Mouse (Mus musculus) gastrocnemius, postnatal 36 days (tissue): ENCODE data around the gene Ptar1. TPM values are rescaled to one million over a fixed set of nuclear protein-coding genes. Genes with fewer than 3 reads are reported as not detected.

Experiments used
- DNase-seq, 2 experiments: peaks; one replicate each; pipeline ENCODE4 v3.0.0; 2022
- intact Hi-C: fragments of 180-260 bp; cut with DNase I; formaldehyde crosslinking; loops from one replicate; pipeline ENCODE4 v1.15.1; 2025
- total RNA-seq, 2 experiments: library from RNA; stranded (reverse); gene quantifications; 2 replicates each; pipeline ENCODE4 v1.2.3; 2021

Ptar1 gene
- total RNA-seq, 2 experiments from 2014 or later, result 13.6 to 16.0 TPM

DNA sequence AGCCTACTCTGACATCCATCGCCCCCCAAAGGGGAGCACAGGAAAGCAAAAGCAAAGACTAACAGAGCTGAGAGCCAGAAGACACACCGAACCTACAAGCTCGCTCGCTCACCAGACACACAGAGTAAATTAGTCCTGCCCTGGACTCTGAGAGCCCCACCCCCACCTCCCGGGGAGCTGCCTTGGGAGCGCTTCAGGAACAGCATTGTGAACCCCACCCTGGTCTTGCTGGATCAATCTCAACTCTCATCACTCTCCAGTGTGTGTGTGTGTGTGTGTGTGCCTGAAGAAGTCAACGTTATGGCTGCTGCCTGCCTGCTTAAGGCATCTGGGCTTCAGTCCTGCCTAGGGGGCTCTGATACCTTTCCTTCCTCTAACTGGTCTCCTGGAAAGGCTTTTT lies 69.8 kb downstream of the Ptar1 start:
- intact Hi-C loops, result no loop called here
- peak in 1 of 2 experiments; percentile 5 for DNase-seq

- intact Hi-C loops, result loop anchor here (2.0 kb wide), 1 partner anchor 71 kb away; the partner anchor contains the start of gene Ptar1
- peak; percentile 92 to 93 for DNase-seq
Observed at GRCm38 (mm10) chr19:23757961-23758553, 70.8 kb downstream of the Ptar1 start.

DNA sequence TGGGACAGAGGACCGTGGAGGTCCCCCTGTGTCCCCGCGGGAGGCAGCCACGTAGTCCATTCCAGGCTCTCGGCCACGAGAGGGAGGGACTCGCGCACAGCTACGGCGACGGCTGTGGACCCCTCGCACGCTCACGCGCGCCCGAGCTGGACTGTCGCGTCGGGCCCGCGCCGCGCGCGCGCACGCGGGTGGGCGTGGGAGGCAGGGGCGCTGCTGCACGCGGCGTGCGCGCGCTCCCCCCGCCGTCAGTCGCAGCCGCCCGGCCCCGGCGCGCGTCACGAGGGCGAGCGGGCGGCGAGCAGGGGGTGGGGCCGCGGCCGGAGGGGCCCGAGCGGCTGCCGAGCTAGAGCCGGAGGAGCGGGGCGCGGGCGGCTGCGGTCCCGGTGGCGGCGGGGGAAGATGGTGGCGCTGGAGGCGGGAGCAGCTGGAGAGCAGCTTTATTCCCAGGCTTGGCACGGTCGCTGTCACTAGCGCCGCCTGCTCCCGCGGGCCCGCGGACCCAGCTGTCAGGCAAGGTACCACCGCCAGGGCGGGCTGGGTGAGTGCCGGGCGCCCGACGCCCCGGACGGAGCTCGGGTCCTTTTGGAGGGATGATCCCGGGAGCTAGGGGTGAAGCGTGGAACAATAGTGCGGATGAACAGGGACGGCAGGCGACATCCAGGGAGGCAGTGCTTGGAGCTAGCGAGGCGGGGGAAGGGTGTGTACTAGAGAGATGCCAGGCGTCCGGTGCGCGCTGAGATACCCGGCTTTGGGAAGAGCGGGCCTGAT lies 71.5 kb downstream of the Ptar1 start, which contains the start of gene Apba1:
TSS of gene Apba1 (plus strand) at position 334 of the 768 bp plus-strand sequence.
- intact Hi-C loops, result loop anchor here (2.0 kb wide), 1 partner anchor 72 kb away; the partner anchor contains the start of gene Ptar1
- DNase-seq, result peak; percentile 44 to 56

DNA sequence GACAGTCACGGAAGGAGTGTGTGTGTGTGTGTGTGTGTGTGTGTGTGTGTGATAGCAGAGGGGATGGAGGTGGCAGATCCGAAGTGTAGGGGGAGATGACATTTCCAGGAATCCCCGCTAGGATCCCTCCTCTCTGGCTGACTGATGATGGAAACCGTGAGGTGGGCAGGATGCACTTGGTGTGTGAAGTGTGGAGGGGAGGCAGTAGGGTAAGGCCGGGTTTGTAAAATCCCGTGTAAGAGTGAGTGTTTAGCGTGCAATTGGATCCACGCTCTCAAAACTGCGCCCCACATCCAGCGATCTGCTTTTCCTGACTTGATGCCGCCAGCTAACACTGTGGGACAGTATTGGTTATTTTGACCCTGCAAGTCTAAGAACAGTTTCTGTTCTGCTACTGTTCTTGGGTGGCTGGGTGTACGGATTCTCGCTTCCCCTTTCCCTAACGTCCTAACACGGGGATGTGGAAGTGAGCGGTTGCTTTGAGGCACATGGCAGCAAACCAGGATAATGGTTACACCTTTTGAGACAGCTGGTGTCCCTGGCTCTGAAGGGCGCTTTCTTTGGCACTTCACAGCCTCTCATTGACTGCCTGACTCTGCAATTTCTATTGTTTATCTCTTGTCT lies 72.2 kb downstream of the Ptar1 start:
- intact Hi-C loops, result loop anchor here (2.0 kb wide), 1 partner anchor 73 kb away; the partner anchor contains the start of gene Ptar1
- no peak for DNase-seq

DNA sequence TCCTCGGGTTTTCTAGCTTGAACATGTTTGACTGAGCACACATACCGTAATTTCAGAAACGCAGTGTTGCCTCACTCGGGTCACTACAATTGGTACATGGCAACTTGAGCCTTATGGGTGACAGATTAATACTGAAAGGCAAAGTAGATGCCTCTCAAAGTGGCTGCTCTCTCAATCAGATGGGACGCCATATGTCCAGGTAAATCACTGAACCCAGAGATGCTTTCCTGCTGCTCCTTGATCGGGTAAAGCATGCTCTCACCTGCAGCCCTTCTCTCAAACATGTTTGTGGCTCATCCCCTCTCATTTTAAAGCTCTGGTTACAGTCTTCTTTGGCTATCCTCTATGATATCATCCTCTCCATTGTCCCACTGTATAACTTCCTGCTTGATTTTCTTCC lies 76.1 kb downstream of the Ptar1 start:
- intact Hi-C loops, result no loop called here
- no peak for DNase-seq

DNA sequence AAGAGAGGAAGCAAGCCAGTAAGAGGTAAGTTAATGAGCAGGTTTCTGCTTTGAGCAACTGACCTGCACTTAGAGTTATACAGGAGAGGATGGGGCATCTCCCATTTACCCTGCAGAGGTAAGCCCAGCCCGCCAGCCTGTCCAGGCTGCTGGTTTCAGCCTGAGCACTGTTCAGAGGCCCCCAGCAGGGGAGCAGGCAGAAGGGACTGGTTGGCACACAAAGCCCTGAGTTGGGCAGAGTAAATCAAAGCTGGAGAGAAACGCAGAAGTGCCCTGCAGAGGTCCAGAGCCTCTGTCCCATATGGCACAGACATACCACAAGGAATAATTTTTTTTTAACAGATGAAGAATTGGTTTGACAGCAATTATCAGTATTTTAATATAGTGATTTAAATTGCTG lies 76.8 kb downstream of the Ptar1 start:
- no peak for DNase-seq
- intact Hi-C loops, result no loop called here

DNA sequence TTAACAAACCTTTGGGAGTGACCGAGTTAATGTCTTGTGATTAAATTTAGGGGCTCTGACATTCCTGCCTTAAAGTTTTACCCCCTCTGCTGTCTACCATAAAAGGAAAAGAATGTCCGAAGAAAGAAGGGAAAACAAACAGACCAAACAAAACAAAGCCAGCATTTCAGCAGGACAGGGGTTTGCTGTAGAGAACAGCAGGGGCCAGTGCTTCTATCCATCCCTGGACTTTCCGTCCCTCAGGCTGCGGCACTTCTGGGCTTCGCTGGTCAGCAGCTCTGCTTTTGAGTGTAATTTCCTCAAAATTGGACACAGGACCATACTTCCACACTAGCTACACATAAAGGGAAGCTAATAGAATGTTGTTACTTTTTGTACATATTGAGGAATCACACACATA lies 81.6 kb downstream of the Ptar1 start:
- intact Hi-C loops, result no loop called here
- DNase-seq, result no peak

- intact Hi-C loops, result no loop called here
- DNase-seq, result no peak
Observed at GRCm38 (mm10) chr19:23770494-23771423, 83.5 kb downstream of the Ptar1 start.

DNA sequence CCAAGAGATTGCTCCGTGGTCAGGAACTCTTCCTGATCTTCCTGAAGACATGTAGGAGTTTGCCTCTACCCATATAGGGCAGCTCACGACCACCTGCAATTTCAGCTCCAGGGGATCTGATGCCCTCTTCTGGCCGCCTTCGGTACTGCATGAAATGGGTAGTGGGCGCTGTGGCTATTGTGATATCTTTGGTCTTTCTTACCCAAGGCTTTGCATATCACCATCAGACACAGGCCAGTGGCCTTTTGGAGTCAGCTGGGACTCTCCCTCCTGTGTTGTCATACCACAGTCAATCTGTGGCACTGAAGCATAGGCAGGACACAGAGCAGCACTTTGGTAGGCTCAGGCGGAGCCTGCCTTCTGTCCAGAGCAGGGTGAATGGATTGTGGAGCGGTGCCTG lies 84.7 kb downstream of the Ptar1 start:
- intact Hi-C loops, result no loop called here
- DNase-seq, result no peak

DNA sequence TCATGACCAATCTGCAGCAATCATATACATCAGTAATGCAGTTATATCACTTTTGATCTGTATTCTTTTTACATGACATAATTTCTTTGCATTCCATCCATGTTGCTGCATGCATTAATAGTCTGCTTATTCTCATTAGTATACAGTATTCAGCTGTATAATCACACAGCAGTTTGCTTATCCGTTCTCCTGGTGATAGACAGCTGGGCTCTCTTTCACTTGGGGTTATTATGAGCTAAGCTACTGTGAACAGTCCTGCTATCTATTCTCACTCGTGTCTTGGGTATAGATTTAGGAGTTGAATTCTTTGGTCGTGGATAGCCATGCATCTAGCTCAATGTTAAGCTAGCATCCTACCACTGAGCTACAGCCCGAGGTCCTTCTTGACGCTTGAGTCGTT lies 88.1 kb downstream of the Ptar1 start:
- no peak for DNase-seq
- intact Hi-C loops, result no loop called here

- intact Hi-C loops, result no loop called here
- no peak for DNase-seq
Observed at GRCm38 (mm10) chr19:23779130-23779529, 91.9 kb downstream of the Ptar1 start.

DNA sequence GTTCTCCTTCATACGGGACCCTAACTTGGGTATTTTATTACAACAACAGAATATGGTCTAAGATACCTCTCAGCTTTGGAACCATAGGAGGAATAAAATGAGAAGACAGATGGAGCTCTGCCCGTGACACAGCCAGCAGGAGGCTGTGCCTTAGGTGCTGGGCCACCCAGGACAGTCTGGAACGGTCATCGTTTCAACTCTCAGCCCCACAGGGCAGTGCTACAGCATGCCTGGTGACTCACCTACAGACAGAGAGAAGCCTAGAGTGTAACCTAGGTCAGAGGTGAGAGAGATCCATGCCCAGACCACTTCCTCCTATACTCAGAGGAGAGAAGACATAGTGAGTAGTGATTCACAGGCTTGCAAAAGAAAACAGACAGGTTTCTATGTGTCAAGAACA lies 92.9 kb downstream of the Ptar1 start:
- DNase-seq, result no peak
- intact Hi-C loops, result no loop called here

Other genes starting within 250 kb of the Ptar1 start
- gene Mamdc2, start 239.0 kb upstream of the Ptar1 start, total RNA-seq, result under 1 TPM; 0.89 to 0.92 TPM
- gene 1700028P14Rik, start 34.6 kb upstream of the Ptar1 start, total RNA-seq, result not detected
- under 1 TPM; 0.87 to 0.91 TPM for gene Apba1, start 71.5 kb downstream of the Ptar1 start, total RNA-seq